Mouse (Mus musculus) C2C12 (cell line): ENCODE measurements around the gene Etfa.

Experiments used
- CEBPB ChIP-seq: IDR thresholded peaks from one replicate; pipeline ENCODE4 v1.6.1; 2011; ENCODE audit warnings: low read depth, mild to moderate bottlenecking, control low read depth, moderate library complexity
- CTCF ChIP-seq: IDR thresholded peaks from one replicate; pipeline ENCODE4 v1.5.1; 2011; ENCODE audit not compliant: control insufficient read depth, insufficient read depth, insufficient read length
- FOSL1 ChIP-seq: IDR thresholded peaks from one replicate; pipeline ENCODE4 v1.8.0; 2011; ENCODE audit warnings: mild to moderate bottlenecking, low read length; ENCODE audit not compliant: poor library complexity, insufficient read depth, severe bottlenecking
- MAX ChIP-seq: IDR thresholded peaks from one replicate; pipeline ENCODE4 v1.6.1; 2011; ENCODE audit warnings: mild to moderate bottlenecking, control low read depth
- MYOG ChIP-seq: IDR thresholded peaks from one replicate; pipeline ENCODE4 v1.6.1; 2011; ENCODE audit not compliant: control insufficient read depth, insufficient read length; ENCODE audit errors: extremely low read depth
- USF1 ChIP-seq: IDR thresholded peaks from one replicate; pipeline ENCODE4 v1.6.1; 2011; ENCODE audit warnings: low read depth, mild to moderate bottlenecking, control low read depth, moderate library complexity

DNA sequence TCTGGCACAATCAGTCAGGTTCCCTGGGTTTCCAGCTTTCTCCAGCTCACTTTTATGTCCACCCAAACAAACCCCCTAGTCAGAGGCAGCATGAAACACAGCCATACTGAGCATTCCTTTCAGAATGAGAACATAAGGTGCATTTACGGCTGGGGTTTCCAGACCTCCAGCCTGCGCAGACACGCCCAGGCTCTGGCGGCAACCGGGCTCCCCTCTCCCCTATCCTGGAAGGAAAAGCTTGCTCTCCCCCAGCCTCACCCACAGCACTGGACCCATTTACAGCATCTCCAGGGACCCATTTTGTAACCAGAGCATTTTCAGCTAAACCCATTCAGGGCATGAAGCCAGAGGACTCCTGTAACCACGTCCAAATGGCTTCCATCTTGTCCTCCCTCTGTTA is 62.0 kb downstream of the Etfa start:
- no peak for TF ChIP-seq CTCF
- no peak for TF ChIP-seq USF1
- TF ChIP-seq MAX = no peak
- TF ChIP-seq CEBPB = no peak
- no peak for TF ChIP-seq MYOG
- TF ChIP-seq FOSL1 = no peak
